Mouse (Mus musculus): ENCODE data around the gene Ncbp3. TPM values are rescaled to one million over a fixed set of nuclear protein-coding genes. Genes with fewer than 3 reads are reported as not detected.

Gene Ncbp3
- total RNA-seq, 2 experiments from 2014 or later = 5.8 to 6.3 TPM

DNA sequence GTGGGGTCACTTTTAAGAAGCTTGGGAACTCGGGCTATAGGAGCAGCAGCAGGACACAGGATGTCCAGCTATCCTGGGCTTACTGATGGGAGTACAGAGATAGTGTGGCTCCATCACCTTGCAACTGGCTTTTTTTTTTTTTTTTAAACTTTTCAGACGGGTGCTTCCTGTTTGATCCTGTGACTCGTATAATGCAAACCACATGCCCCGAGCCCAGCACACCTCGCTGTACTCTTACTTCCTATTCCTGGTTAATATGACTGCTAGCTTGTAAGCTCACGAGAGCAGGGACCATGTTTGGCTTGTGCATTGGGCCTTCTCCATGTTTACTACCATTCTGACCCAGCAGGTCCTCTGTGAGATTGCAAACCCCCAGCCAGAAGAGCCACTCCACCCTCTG is 36.7 kb downstream of the Ncbp3 start:
- intact Hi-C loops (cut with DNase I) = no loop called here
- DNase-seq = no peak

DNA sequence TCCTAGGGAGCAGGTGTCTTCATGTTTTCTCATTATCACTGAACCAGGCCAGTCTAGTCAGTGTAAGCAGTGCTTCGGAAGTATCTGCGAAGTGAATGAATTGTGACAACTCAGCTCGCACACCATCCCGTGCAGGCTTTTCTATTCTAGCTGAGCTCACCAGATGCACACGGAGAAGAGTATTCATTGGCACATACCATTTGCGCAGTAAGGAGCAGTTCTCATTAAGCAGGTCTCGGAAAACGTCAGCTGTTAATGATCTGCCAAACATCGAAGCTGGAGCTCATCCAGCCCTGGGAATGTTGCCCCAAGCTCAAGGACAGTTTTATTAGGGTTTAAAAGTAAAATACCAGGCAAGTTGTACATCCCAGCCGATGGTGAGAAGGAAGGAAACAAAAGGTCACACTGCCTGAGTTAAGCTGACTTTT is 37.2 kb downstream of the Ncbp3 start:
- DNase-seq = no peak
- intact Hi-C loops (cut with DNase I) = no loop called here

DNA sequence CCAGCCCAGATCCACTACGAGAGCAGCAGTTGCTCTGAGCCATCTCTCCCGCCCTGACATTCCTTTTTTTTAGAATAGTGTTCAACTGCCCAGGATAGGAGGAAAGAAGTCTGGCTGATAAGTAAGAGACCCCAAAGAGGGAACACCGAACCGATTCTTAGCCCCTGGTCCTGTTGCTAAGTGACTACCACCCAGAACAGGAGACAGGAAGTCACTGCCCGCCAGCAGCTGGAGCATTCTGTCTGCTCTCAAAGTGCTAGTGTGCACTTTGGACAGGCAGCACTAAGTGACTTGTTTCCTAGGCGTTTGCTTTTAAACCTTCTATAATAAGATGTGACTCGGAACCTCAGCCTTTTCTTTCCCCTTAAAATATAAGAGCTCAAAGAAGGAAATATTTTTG is 37.8 kb downstream of the Ncbp3 start:
- intact Hi-C loops (cut with DNase I) = no loop called here
- no peak for DNase-seq

DNA sequence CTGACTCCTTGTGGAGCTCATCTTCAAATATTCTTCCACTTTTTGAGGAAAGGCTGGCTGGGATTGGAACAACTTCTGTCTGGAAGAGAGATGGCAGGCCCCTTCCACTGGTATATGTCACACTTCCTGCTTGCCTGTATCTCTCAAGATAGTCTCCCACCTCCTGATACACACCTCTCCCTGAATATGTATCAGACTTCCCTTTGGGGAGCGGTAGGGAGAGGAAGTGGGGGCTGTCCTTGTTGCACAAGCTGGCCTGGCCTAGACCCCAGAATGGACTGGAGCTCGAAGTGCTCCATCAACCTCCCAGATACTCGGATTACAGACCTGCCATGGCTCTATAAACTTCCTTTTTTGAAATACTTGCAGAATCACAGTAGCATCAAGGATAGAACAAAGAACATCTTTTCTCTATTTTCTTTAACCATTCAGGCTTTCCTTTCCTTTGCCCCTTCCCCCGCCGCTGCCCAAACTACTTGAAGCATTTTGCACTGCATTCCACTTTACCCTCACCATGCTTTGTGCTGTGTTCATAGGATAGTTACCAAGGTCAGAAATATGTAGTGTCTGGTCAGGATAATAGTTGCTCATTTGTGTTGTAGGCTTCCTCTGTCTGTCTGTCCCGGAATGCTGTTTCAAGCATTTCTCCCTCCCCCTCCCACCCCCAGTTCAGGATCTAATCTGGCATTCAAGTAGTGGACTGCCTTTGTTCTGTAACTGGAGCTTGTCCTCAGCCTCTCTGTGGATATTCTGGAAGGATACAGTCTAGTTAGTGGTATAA is 40.3 kb downstream of the Ncbp3 start:
- DNase-seq = no peak
- intact Hi-C loops (cut with DNase I) = no loop called here

DNA sequence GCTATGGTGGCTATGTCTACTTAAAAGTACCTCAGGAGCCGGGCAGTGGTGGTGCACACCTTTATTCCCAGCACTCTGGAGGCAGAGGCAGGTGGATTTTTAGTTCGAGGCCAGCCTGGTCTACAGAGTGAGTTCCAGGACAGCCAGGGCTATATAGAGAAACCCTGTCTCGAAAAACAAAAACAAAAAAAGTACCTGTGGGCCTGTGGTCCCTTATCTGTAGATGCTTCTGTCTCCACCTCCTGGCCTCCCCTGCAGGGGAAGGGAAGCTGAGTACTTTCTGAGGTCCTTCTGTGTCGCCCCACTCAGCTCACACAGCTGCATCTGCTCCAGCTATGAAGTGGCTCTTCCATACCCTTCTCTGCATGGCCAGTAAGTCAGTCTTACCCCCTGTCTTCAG is 42.7 kb downstream of the Ncbp3 start, which contains the start of gene Itgae:
Itgae (plus strand) TSS at position 301 of the 400 bp plus-strand sequence.
- intact Hi-C loops (cut with DNase I) = no loop called here
- no peak for DNase-seq

DNA sequence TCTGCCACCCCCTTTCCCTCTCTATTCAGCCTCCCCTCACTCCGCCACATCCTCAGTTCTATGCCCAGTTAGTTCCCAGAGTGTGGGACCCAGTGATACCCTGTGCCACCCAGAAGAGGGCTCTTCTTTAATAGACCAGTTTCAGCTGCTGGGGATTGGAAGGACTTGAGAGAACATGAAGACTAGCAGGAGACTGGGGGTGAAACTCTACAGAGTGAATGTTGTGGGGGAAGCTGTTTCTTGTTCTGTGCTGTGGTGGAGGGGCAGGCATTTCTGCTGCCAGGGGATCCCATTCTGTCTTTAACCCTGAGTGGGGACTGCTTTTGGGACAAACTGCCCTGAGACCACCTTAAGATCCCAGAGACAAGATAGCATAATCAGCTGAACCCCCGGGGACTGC is 43.2 kb downstream of the Ncbp3 start:
- no peak for DNase-seq
- intact Hi-C loops (cut with DNase I) = no loop called here

DNA sequence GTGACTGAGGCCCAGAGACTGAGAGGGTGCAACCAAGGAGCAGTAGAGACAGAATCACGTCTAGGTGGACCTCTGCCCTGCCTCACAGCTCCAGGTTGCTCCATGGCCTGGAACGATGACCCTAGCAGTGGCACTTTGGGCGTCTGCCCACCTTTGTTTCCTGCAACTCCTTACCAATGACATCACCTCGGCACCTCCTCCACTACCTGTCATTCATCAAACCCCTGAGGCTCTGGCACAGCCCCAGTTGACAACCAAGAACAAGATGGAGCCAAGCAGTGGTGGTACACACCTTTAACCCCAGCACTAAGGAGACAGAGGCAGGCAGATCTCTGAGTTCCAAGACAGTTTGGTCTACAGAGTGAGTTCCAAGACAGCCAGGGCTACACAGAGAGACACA is 44.5 kb downstream of the Ncbp3 start:
- intact Hi-C loops (cut with DNase I) = no loop called here

DNA sequence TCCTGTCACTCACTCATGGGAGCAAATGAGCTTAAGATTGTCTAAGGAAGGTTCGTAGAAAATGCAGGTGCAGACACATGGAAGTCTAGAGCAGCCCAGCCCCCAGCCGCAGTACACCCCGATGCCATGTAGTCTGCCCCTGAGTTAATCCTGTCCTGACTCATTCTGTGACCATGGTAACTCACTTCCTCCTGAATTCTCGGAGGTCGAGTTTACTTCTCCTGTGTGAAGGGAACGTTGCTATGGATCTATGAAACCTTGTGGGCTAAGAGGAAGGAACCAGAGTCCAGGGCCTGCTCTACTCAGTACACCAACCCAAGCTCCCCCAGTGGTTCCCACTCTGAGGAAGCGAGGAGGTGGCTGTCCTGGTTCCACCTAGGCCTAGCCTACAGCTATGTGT is 45.3 kb downstream of the Ncbp3 start:
- intact Hi-C loops (cut with DNase I) = no loop called here
- no peak for DNase-seq

More for the DNA sequence above, 44.5 kb downstream of the Ncbp3 start:
- DNase-seq = no peak

DNA sequence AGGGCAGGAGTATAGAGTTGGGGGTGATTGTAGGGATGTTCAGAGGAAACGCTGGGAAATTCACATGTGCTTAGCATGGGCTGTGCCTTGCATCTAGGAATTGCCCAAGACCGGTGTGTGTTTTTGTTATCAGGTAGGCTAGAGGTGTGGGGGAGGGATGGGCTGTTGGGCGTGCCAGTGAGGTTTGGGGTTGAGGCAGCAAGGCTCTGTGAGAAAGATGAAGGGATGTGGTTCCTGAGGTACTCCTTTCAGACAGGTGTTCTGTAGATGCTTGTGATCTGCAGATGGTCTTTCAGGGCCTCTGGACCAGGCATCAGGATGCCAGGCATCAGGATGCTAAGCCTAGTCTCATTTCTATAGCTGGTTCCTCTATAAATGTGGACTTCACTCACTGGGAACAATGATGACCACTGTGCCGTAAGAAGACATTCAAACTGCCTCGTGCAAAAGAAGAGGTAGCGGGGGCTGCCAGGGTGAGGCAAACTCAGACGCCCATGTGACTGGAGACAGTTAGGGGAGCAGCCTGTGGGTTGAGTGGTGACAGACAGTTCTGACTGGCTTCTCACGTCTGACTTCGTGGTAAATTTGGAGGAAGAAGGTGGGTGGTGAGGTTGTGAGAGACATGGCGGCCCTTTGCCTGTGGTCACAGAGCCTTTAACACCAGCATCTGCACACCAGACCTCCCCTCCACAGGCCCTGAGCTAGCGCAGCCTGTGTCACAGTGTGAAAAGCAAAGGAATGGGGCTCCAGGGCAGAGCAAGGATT is 46.8 kb downstream of the Ncbp3 start:
- intact Hi-C loops (cut with DNase I) = no loop called here

DNA sequence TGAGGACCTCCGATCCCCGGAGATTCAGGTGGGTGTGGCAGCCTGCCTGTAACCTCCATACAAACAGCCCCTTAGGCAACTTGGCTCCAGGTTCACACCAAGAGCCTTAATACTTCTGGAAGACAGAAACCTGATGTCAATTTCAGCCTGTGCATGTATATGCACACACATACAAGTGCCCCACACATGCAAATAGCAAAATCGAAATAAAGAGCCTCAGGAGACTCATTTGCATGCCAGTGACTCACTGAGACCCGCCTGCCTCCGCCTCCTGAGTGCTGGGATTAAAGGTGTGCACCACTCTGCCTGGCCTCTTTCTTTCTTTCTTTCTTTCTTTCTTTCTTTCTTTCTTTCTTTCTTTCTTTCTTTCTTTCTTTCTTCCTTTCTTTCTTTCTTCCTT is 51.3 kb downstream of the Ncbp3 start:
- no peak for DNase-seq
- intact Hi-C loops (cut with DNase I) = no loop called here

More for the DNA sequence above, 46.8 kb downstream of the Ncbp3 start:
- no peak for DNase-seq

DNA sequence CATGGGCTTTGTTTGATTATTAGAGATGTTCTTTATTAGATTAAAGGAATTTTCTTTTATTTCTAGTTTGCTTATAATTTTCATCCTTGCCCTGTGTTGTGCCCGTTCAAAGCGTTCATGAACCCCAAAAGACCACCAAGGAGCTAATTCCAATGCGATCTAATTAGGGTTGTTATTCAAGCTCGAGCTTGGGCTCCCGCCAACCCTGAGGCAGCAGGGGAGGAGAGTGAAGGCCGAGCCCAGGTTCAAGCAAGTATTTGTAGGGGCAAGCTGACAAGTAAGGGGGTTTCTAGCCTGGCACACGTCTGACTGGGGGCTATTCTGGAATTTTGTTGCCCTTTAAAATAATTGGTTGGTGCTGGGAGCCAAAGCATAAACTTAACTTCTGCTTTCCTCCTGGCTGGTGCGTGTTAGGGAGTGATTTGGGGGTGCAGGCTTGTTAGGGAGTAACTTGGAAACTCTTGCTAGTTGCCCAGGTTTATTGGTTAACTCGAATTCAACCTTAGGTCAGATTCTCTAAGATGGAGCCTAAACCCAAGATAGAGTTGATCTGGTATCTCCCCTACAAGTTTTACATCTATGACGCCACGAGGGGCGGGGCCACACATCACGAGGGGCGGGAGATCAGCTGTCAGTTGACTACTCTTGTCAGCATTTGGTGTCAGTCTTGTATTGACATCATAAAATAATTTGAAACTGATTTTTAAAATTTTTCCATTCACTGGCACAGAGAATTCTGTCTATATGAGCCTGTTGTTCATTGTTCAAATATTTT is 52.6 kb downstream of the Ncbp3 start:
- no peak for DNase-seq
- intact Hi-C loops (cut with DNase I) = no loop called here

DNA sequence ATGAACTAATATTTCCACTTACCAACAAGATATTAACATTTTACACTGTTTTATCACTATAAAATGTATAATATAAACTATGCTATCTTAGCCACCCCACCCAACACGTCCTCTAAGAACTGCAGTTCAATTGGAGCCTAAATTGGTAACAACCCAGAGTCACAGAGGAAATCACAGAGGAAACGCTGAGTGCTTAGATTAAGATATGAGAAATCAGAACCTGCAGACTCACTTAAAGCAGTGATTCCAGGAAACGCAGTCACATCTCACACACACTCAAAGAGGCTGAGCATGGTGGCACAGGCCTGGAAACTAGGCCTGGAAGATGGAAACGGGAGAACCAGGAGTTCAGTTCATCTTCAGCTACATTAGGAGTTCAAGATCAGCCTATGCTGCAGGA is 53.7 kb downstream of the Ncbp3 start:
- intact Hi-C loops (cut with DNase I) = no loop called here
- DNase-seq = no peak

DNA sequence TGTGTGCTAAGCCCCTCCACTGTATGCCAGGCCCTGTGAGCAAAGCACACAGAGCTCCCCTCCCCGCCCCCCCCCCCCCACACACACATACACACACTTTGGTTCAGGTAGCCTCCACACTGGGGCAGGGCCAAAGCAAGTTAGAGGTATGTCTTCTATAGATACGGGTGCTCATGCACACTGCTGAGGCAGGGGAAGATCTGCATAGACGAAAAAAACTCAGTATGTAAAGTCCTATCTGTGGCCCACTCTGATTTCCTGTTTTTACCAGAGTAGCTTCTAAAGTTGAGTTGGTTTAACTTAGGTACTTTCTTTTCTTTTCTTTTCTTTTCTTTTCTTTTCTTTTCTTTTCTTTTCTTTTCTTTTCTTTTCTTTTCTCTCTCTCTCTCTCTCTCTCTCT is 57.7 kb downstream of the Ncbp3 start:
- no peak for DNase-seq
- intact Hi-C loops (cut with DNase I) = loop anchor here (5.0 kb wide), 1 partner anchor 33 kb away; no protein-coding TSS in a partner anchor

DNA sequence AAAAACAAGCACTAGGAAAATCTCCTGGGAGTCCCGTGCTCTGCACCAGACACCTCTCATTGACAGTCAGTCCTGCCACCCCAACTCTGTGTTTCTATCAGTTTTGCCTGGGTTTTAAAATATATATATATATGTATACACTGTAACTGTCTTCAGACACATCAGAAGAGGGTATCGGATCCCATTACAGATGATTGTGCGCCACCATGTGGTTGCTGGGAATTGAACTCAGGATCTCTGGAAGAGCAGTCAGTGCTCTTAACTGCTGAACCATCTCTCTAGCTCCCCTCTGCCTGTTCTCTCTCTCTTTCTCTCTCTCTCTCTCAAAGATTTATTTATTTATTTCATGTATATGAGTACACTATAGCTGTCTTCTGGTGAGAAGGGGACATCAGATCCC is 59.8 kb downstream of the Ncbp3 start:
- intact Hi-C loops (cut with DNase I) = loop anchor here (2.0 to 5.0 kb wide), 2 partner anchors 35 to 101 kb away; no protein-coding TSS in a partner anchor
- DNase-seq = peak; percentile 14 to 46

DNA sequence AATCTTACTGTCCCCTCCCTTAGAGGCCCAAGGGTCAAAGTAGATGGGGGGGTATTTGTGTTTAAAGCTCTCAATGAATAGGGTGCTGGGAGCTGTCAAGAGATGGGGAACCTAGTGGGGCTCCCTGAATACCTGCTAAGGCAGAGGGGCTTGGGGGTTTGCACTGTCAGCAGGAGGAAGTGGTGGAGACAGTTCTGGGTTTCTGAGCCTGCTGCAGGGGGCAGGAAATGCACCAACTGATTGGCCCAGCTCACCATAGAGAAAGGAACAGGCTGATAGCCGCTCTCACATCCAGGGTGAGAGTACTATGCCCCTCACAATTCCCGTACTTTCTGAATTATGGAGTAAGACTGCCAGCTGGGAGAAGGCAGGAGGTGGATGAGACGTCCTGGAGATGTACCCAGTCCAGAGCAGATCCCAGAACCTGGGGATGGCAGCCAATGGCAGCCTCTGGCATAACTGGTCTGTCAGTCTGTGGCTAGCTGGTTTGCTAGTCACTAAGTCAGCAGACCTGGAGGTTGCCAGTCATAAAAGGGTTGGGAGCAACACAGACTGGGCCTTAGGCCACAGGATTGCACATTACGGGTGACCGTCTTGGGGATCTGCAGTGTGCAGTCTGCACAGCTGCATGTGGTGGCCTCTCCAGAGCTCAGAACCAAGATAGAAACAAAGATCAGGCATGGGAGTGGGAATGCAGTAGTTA is 60.8 kb downstream of the Ncbp3 start:
- intact Hi-C loops (cut with DNase I) = loop anchor here (5.0 kb wide), 1 partner anchor 36 kb away; no protein-coding TSS in a partner anchor
- DNase-seq = no peak

DNA sequence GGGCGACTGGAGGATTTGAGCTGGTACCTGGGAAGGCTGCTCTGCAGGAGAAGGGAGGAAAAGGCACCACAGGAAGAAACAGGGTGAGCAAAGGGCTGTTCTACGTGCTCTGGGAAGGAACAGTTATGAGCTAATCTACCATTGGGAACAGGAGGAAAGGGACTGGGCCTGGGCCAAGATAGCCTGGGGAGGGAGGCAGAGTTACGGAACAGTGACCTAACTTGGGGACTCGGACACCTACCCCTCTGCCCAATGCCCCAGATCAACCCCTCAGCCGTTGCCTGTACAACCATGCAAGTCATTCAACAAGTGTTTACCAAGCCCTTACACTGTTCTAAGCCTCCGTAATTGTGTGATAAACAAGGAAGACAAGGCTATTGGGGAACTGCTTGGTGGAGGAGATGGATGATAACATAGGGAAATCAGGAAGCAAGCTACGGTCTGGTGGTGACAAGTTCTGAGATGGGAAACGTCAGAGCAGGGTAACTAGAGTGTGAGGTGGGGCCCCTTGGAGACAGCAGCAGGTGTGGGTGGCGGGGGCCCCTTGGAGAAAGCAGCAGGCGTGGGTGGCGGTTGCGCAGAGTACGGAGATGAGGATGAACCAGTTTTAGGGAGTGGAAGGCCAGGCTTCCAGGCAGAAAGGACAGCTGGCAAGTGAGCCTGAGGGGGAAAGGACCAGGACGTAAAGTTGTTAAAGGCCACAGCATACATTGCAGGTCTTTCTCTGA is 61.5 kb downstream of the Ncbp3 start:
- DNase-seq = no peak
- intact Hi-C loops (cut with DNase I) = loop anchor here (5.0 kb wide), 1 partner anchor 37 kb away; no protein-coding TSS in a partner anchor

DNA sequence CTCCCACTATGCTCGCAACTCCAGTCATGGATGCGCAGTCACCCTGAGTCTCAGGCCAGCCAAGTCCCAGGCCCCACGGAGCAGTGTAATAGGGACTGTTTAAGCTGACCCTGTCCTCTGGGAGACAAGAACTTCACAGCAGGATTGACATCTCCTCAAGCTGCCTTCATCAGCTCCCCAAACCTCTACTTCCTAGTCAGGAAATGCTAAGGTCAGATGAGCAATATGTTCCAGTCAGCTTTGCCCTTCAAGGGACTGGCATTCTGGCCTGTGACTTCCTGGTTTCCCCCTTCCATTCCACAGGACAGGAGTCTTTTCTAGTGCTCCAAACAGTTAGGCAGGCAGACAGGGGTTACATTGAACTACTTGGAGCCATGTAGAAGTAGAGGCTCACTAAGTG is 62.4 kb downstream of the Ncbp3 start:
- intact Hi-C loops (cut with DNase I) = loop anchor here (5.0 kb wide), 1 partner anchor 38 kb away; no protein-coding TSS in a partner anchor
- DNase-seq = no peak

DNA sequence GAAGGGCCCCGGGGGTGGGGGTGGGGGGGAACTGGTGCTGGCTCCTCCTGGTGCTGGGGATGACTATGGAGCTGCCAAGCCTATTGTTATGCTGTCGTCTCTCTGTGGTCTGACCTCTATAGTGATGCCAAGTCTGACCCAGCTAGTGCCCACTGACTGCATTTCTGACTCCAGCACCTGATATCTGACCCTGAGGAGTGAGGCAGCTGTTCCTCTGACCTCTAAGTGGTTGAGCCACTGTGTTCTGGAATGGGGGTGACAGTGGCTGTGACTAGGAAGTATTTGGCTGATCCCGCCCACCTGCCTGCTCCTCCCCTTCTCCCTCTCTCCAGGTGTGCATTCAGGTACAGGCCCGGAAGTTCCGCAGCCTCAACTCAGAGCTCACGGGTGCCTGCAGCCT is 63.8 kb downstream of the Ncbp3 start:
- DNase-seq = no peak
- intact Hi-C loops (cut with DNase I) = no loop called here

DNA sequence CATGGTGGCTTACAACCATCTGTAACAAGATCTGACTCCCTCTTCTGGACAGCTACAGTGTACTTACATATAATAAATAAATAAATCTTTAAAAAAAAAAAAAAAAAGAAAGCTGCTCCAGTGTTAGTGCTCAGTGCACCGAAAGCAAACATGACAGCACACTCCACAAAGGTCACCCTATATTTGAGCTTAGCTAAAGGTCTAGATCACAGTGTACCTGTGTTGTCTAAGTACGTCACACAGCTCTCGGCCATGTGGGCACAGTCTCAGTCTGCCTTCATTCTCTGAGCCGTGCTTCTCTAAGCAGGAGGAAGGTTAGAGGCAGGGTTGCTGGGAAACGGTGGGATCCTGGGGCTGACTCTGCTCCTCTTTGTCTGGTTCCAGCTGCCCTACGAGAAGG is 78.9 kb downstream of the Ncbp3 start:
- intact Hi-C loops (cut with DNase I) = no loop called here
- DNase-seq = no peak

DNA sequence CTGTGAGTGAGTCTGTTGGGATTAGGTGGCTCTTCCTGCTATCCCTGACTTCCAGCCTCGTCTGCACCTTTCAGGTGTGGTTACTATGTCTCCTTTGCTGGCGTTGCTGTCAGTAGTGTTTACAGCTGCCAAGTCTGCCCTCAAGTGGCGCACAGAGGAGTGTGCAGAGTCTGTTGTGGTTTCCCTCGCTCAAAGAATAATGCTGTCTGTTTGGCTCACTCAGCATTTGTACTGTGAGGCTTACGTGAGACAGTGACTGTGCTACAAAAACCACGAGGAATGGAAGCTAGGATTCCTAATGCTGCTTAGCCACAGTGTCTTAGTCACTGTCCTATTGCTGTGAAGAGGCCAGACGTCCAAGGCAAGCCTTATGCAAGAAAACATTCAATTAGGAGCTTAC is 83.4 kb downstream of the Ncbp3 start:
- no peak for DNase-seq

More for the DNA sequence above, 83.4 kb downstream of the Ncbp3 start:
- intact Hi-C loops (cut with DNase I) = no loop called here

Data from heart, postnatal 36 days (tissue).